Mouse (Mus musculus) fibroblast of lung, adult 2 months (primary cell): ENCODE measurements around the gene E130208F15Rik.
A peak's percentile ranks its signal among the peaks of the same experiment; 100 is the strongest.

ENCODE experiments used
- DNase-seq: peaks from one replicate; pipeline ENCODE4 v3.0.0-alpha.2; 2011; ENCODE audit warnings: low read depth

The E130208F15Rik gene

DNA sequence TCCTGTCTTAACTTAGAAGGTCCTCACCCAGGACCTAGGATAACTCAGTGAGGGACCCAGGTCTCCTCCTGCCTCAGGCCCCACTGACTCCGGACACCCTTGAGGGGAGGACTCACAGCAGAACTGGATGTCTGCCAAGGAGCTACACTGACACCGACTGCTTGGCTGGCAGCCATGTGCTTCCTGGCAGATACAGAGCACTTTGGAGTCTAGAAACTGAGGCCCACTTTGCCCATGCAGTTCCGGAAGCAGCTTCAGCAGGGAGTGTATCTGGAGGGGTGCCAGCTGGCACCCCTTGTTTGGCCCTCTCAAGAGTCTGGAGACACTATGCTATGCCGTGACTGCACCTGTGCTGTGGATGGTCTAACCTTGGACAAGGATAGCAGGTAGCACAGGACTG is 11.9 kb downstream of the E130208F15Rik start:
- DNase-seq, result no peak

DNA sequence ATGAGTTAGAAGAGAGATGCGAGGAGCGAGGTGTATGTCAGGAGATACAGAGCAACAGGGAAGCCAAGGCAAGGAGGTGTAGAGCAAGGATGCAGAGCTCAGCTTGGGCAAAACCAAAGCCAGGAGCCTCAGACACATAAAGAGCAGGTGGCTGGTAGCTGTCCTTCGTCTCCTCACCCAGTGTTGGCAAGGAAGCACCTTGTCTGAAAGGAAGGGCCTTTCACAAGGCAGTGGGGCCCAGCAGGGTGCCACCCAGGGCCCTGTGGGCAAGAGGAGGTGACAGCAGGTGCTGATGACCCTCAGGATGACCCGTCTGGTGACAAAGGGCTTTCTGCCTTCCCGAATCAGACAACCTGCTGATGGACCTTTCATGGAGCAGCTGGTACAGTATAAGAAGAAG is 13.0 kb downstream of the E130208F15Rik start:
- DNase-seq, result no peak

DNA sequence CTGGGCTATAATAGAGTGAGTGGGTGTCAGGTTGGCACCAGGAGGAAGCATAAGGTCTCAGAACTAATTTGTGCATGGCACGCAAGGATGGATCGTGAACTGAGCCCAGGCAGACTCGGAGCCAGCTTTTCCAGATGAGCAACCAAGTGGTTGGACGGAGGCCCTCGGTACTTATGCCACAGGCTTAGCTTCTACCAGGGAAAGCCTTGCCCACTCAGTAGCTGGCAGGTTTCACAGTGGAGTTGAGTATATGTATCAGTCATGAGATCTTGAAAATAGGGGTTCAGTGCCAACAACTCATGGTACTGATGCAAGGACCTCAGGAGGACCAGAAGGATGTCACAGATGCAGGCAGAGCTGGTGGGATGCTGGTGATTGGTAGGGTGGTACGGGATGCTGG is 14.1 kb downstream of the E130208F15Rik start:
- DNase-seq, result no peak

DNA sequence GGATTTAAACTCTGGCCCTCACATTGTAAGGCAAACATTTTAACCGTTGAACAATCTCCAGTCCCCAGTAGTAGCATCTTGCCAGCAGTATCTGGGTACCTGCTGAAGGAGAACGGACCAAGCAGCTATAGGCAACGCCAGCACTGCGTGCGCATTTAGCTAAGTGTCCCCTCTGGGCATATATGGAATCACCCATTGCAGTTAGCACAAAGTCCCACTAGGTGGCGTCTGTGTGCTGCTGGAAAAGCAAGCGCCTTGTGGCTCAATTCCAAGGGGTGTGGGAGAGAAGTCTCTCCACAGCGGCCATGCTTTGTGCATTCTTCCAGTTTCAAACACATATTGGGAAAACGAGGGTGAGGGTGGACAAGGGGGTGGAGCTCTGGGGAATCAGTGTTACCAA is 14.8 kb downstream of the E130208F15Rik start:
- DNase-seq, result peak; percentile 49

DNA sequence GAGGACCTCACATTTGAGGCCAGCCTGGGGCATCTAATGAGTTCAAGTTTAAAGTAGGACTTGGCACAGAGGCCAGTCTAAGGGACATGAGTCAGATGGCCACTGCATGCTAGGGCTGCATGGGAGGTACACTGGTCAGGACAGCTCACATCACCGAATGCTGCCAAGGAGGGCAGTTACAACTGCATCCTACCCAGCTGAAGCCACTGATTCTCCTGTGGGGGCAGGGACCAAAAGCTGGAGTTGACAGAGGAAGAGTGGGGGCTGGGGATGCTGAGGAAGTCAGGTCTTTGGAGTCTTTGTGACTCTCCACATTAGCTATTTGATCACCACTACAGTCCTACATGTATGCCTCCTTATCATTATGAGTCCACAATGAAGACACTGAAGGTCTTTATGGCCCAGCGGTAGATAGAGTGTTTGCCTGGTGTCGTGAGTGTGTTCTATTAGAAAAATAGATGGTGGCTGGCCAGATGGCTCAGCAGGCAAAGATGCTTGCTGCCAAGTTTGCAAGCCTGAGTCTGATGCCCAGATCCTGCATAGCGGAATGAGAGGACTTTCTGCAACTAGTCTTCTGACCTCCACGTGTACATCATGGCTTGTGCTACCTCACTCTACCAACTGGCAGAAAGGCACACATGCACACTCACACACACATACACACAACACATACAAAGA is 18.0 kb downstream of the E130208F15Rik start:
- DNase-seq, result no peak

DNA sequence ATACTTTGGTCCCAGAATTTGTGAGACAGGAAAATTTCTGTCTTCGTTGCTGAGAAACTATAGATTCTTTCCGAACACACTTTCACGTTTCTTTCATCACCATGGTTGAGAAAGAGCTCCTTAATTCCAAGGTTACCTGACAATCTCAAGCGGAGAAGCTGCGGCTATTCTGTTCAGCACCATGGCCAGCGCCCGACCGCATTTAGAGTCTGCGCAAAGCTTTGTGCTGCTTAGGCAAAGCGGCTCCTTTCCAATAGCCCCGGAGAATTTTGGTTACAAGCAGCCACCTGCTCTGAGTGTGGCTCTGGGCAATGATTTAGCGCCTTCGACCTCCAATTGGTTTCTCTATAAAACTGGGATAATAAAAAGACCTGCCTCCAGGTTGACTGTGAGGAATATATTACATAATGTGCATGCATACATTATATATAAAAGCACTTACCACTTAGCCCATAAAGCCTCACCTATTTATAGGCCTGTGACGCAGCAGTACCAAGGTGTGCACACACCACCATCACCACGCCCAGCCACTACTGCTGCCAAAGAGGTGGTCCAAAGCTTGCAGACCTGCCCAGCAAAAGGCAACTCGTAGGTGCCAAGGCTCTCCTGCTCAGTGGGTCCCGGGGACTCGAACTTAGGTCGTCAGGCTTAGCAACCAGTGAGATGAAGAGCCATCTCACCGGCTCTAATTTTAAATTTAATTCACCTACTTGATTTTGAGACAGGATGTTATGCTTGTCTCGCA is 25.3 kb downstream of the E130208F15Rik start:
- no peak for DNase-seq

DNA sequence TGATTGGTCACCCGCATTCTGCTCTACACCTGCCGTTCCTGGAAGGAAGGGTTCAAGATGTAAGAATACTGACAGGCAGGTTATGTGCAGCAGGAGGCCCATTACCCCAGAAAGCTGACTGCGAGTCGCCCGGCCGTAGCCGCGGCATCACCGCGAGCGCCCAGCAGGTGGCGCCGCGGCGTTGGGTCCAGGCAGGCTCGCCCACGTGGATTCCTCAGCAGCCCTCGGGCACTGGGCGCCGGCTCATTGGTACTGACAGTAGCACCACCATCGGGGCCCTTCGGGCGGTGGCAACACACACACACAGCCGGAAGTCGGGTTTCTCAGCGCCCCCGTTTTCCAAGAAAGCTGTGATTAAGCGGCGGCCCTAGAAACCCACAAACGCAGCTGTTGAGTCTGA is 26.3 kb downstream of the E130208F15Rik start:
- DNase-seq, result no peak

DNA sequence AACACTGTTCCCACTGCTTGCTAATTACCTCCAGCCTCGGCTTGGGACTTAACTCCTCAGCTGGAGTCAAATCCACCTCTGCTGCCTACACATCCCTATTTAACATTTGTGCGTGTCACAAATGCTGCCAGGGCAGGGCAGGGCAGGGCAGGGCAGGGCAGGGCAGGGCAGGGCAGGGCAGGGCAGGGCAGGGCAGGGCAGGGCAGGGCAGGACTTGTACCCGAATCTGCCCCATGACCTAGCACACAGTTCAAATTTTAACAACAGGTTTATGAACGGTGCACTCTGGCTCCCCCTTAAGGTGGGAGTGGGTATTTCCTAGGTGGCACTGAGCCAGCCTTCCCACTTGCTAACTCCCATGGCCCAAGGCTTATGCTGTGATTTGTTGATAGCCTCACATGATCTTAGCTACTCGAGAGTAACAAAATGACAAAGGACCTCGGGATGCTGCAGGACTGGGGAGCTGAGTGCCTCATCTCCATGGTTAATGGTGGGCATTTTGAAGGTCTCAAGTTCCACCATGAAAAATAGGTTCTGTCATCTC is 31.8 kb downstream of the E130208F15Rik start:
- DNase-seq, result peak; percentile 53

DNA sequence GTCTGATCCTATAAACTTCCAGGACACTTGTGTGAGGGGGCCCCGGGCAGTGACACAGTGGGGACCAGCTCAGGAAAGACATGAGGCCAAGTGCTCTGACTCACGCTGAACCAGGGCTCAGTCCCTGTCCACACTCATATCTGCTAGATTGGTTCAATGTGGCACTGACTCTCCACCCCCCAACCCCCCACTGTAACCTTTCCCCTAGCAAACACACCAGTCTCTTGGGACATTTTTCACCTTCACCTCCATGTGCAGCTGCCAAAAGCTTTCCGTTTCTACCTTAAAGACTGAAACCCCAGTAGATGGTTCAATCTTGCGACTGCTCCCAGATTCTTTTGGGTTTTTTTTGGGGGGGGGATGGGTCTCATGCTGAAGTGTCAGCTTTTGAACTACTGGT is 32.5 kb downstream of the E130208F15Rik start:
- no peak for DNase-seq

DNA sequence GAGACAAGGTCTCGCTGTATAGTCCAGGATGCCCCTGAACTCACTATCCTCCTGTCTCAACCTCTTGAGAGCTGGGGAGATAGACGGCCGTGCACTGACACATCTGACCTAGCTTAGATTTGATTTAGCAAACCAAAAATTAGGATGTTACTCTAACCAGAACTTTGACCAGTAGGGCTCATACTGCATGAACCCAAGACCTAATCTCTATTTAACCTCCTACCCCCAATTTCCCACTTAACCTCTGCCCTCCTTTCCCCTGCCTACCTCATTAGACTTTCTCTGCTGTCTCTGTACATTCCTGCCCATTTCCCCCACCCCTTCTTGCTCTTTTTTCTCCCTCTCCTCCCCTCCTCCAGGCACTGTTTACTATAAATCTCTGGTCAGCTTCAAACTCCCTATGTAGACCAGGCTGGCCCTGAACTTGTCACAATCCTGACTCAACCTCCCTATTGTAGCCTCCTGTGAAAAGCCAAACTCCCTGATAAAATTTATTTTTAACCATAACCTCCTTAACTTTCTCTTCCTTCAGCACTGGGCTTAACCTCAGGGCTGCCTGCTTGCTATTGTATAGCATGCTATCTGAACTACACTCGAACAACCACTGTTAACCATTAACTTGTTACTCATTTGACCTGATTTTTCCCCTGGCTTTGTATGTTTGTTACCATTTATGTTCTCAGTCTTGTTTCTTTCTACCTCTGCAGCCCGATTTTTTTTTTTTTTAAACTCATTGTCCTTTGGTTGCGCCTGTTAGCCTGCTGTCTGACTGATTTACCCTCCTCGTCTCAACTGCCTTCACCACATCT is 37.0 kb downstream of the E130208F15Rik start:
- no peak for DNase-seq

DNA sequence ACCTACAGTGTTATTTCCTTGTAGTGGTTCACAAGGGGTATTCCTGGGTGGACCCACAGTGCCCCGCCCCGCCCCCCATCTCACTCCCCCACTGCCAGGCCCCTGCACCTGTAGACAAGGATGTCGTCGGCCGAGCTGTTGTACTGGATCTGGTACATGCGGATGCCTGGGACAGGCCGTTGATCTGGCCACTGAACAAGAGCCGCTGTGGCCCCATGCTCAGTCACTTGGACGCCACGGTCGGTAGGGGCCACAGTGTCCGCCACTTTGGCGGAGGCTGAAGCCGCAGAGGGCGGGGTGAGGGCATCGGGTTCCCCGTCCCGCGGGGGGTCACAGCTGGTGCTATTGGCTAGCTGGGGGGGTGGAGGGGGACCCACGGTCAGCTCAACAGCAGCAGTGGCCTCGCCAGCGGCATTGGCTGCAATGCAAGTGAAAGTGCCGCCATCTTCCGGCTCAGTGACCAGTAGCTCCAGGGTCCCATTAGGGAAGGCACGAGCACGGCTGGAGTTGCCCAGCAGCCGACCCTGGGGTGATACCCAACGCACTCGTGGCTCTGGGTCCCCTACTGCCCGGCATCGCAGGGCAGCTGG is 37.8 kb downstream of the E130208F15Rik start:
- no peak for DNase-seq

DNA sequence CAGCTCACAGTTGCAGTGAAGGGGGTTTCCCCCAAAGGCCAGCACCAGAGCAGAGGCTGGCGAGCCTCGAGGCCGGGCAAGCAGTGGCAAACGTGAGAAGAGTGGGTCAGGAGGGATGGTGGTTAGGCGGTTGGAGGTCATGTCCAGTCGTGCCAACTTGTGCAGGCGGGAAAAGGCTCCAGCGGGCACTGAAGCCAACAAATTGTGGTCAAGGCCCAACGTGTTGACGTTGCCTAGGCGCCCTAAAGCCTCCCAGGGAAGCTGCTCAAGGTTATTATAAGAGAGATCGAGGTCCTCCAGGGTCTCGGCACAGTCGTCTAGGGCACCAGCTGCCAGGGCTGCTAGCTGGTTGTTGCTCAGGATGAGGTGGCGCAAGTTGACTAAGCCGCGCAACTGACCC is 38.5 kb downstream of the E130208F15Rik start:
- DNase-seq, result no peak

DNA sequence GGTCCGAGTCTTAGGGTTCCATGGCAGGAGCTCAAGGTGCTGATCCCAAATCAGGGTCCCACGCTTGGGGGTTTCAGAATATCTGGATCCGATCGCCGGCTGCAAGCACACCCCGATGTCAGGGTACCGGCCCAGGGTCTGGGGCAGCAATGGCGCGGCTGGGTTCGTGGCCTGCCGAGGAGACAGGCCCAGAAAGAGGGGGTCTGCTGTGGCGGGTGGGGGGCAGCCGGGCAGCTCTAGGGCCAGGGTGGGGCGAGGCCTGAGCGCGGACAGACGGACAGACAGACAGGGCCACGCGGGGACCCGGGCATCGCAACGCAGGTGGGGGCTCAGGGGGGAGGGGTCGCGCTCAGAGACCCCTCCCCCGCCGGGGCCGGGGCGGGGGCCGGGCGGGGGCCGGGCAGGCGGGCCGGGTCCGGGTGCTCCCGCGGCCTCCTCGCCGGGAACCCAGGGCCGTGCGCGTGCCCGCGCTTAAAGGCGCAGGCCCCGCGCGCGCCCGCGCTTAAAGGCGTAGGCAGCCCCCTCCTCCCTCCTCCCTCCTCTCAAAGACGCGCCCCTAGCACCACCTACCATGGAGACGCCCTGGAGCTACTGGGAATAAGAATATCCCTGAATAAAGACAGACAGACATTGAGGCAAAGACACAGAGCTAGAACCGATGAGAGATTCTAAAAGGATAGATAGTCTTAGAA is 41.3 kb downstream of the E130208F15Rik start, which contains the start of gene Lrfn3:
TSS of gene Lrfn3 (minus strand) at position 121 of the 692 bp plus-strand sequence.
- DNase-seq, result peak; percentile 10

DNA sequence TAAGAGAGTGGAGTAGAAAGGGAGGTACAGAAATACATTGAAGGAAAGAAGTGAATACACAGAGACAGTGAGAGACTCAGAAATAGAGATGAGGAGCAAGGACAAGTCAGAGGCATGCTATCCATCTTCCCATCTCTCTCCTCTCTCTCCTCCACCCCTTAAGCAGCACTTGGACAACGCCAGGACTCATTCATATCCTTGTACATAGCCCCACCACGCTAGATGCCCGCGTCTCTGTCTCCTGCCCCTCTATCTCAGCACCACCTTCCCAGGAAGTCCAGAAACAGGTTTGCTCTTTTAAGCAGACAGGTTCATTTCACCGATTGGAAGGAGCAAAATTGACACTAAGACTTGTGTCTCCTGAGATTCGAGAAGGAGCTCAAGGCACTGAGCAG is 41.8 kb downstream of the E130208F15Rik start:
- no peak for DNase-seq

DNA sequence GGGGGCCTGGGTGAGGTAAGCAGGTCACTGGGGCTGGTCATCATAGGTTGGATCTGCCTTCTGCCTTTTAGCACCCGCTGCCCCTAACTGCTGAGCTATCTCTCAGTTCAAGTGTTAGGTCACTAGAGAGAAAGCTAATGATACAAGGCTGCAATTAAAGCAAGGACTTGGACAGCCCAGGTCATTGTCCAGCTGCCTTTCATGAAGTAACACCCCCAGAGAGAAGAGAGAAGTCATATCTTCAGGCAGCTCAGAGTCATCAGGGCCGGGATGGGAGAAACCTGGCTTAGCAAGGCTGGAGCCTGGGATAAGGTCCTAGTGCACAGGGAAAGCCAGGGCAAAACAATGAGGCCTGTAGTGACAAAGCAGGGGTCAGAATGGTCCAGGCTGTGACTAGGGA is 45.9 kb downstream of the E130208F15Rik start:
- no peak for DNase-seq
